Mouse (Mus musculus) adrenal gland (tissue): Measurements from ENCODE around the gene B3galt1.

Source experiments
- intact Hi-C: fragments of 180-260 bp; cut with DNase I; formaldehyde crosslinking; loops from one replicate; pipeline ENCODE4 v1.15.1; 2025
- microRNA-seq, 2 experiments: library from miRNA; unstranded; fragments of <30 nt; microRNA quantifications; one replicate each; pipeline ENCODE4; 2019

The B3galt1 gene

DNA sequence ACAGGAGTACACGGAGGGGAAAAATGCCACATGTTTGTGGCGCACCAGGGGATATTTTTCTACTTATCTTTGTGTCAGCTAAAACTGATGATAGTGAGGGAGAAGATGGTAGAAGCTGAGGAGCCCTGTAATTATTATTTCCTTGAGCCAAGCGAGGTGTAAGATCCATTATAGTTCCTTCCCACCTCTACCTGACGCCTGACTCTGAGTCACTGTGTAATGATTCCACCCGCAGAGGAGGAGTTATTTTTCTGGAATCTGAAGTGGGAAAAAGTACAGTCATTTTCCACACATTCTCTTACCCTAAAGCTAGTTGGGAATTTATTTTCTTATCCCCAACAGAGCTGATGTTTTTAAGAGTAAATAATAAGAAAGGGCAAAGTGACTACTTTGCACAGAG lies 475.1 kb downstream of the B3galt1 start:
- intact Hi-C loops: no loop called here

DNA sequence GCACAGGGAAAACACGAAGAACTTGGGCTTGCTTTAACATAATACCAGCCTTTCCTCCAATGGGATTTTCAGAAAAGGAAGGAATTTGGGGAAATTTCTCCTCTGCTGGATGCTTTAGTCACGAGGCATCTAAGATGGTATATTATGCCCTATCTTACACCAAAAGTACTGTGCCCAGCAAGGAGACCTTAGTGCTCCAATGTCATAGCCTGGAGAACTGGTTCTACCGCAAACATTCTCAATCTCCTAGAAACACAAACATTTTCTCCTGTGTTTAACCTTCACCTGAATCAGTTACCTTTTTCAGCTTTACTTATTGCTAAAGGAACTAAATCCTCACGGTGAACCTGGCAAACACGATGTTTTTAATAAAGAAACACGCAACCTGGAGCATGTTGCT lies 486.8 kb downstream of the B3galt1 start:
- intact Hi-C loops: no loop called here

DNA sequence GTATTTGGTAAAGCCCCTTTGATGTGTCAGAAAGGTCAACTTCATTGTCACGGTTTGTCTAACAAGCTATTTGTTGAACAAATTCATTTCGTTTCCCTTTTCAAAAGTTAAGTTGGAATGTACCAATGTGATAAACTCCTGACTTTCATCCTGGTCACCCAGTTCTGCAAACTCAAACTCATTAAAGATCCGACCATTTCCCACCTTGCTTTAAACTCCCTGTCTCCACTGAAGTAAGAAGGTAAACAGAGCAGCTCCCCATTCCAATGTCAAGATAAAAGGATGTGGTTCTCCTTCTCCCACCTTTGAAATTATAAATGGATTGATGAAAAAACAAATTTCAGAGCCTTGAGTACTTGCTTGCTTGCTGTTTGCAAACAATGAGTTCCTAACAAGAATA lies 487.6 kb downstream of the B3galt1 start:
- intact Hi-C loops: no loop called here

DNA sequence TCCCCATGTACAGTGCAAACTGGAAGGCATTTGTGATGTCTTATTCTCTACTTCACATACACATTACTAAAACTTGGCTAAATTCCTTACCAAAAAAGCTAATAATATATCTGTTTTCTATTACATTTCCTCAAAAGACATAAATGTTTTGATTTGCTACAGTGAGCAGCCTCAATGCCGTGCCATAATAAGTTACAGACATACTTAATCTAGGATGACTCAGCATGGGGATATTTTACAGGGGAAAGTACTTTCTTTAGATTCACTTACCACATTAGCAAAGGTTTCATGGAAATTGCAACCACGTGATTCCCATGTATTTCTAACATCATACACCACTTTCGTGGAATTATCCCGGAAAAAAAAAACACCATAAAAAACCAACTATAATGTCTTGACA lies 495.7 kb downstream of the B3galt1 start:
- intact Hi-C loops: no loop called here

DNA sequence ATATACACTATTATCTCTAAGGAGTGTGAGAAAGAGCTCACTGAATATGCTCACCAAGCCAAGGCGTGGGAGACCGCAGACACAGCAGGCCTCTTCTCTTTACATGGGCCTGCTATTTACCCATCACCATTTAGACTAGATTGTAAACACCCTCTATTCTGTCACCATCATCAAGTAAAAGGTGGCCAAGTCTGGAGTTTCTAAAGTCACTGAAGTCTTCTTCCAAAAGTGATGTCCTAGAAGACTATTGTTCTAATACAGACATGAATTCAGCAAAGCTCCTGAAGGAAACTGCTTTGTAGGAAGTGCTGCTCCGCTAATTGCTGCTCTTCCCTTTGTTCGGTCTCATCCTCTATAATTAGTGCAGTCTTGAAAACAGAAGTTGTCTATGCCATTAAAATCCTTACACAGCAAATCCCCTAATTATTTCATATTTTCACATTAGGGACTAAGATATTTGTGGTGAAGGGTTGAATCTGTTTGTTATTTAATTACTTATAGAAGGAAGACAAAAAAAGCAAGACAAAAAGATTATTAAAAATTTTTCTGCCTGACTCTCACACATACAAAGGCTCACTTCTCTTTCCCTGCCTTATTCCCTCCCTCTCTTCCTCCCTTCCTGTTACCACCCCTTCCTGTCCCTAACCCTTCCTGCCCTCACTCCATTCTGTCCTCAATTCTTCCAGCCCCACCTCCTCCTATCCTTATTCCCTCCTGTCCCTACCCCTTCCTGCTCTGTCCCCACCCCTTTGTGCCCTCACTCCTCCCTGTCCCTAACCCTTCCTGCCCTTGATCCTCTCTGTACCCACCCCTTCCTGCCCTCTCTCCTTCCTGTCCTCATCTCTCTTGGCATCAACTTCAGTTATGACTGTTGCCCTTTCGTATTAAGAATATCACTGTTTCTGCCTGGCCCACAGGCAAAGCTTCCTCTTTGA lies 514.0 kb downstream of the B3galt1 start:
- intact Hi-C loops: no loop called here

DNA sequence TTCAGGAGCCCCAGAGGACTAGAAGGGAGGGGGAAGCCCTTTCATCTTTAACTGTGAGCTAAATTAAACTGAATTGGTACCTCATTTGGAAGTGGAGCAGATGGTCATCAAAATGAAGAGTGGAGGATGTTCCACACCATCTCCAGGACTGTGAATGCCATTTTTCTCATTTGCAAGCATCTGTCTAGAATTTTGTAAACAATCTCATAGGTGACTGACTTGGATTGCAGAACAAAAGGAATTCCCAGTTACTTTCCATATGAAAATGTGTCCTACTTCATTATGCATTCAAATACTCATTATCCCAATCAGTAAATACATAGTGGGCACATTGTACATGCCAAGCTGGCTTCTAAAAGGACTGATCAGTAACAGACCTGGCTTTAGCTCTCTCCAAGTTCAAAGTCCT lies 515.2 kb downstream of the B3galt1 start:
- intact Hi-C loops: no loop called here

DNA sequence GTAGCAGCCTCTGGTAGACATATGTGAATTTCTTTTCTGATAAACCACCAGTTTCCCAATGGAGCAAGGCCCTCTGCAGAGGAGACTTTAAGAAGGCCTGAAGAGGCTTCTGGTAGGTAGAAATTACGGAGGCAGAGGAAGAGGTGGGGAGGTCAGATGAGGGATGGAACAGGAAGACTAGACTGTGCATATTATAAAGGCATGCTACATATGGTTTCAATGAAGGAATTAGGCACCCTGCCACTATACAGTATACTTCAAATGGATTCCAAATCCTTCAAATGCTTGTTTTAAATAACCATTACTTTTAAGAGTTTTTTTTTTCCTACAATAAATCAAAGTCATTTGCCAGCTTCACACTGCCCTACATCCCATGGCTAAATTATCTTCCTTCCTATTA lies 518.8 kb downstream of the B3galt1 start:
- intact Hi-C loops: no loop called here

DNA sequence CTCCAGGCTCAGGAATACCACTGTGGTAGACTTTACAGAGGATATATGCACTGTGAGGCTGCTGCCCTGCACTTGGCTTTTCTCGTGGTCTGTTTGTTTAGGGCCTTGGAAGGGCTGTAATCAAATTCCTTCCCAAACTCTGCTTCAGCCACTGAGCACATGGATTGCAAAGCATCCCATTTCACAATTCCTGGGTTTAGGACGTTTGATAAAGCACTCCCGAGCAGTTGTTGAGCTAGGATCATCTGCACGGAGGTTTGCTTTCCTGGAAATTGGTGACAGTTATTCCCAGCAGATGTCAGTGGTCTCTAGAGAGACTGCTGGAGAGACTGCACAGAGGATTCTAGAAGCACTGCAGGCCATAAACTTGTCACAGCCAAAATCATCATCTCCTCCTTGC lies 520.4 kb downstream of the B3galt1 start:
- intact Hi-C loops: no loop called here

DNA sequence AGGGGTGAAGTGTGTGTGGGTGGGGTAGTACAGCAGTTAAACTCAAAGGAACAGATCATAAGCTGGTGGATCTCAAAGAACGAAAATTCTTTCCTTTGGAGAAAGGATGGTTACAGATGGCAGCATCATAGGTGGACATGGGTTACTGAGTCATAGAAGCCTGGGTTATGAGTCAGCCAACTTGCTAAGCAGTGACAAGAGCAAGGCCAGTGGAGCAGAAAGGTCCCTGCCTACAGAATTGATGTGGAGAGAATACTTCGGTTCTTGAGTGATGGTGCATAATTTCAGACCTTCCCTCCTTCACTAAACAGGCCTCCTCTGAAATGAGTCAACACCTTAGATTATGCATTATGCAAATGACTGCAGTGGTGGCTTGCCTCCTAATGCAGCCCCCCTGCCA lies 525.9 kb downstream of the B3galt1 start:
- intact Hi-C loops: no loop called here

DNA sequence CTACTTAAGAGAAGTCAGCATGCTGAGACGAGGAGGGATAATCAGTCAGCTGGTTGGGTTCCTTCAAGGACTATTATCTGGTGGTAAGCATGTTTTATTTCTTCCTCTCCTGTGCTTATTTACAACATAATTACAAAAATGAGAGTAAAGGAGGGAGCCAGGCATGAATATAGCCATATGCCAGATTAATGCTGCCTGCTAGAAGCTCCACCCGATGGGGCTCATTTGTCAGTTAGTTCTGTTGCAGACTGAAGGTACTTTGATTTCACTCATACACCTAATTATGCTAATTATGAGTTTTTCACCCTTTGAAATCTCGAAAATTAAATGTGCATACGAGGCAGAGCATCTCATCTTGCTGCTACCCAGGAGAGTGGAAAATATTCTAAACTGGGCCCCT lies 539.0 kb downstream of the B3galt1 start:
- intact Hi-C loops: no loop called here

DNA sequence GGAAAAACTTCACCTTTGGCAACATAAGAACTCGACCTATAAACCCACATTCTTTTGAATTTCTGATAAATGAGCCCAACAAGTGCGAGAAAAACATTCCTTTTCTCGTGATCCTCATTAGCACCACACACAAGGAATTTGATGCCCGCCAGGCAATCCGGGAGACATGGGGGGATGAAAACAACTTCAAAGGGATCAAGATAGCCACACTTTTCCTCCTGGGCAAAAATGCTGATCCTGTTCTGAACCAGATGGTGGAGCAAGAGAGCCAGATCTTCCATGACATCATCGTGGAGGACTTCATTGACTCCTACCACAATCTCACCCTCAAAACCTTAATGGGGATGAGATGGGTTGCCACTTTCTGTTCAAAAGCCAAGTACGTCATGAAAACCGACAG lies 552.4 kb downstream of the B3galt1 start:
- intact Hi-C loops: loop anchor here (5.0 kb wide), 1 partner anchor 234 kb away; no protein-coding TSS in a partner anchor

DNA sequence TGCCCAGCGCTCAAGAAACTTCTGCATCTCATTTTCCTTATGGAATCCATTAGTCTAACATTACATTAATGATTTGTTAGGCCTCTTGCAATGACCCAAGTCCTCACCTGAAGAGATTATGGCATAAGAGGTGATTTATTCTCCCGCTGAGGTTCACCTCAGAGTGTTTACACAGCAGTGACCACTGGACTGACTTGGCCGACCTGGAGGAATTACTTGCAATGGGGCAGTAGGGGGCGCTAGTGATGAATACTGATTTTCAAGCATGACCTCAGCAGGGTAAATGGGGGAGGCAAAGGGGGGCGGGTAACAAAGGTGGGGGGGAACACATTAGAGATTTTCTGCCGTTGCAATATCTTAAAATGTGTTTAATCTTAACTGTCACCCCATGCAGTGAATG lies 559.1 kb downstream of the B3galt1 start:
- intact Hi-C loops: no loop called here

DNA sequence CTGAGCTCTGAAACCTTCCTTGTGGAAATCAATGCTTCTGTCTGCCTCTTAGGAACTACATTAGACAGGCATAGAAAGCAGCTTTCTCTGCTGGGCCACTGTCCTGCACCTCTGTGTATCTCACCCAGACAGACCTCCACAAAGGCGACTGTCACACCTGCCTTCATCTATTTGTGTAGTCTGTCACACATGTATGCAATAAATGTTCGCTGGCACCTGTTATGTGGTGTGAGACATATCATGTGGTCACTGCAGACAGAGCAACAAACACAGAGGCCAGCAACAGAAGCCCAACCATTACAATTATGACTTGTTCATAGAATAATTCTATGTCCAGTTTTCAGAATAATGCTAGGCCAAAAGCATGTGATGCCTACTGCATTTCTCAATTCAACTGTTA lies 575.4 kb downstream of the B3galt1 start:
- intact Hi-C loops: no loop called here

DNA sequence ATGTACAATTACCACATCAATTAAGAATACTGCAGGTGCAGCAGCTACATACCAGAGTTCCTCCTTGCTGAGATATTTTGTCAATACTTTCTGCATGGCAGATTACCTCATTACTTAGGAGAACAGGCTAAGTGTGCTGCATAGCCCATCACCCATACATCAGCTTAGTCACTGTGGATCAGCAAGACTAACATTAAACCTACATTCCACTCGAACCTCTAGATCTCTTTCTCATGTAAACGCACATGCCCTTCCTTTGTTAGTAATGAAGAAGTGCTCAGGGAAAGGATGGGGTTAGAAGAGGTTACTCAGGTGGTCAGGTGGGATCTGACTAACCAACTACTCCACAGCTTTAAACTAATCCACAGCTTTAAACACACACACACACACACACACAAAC lies 577.6 kb downstream of the B3galt1 start:
- intact Hi-C loops: no loop called here

DNA sequence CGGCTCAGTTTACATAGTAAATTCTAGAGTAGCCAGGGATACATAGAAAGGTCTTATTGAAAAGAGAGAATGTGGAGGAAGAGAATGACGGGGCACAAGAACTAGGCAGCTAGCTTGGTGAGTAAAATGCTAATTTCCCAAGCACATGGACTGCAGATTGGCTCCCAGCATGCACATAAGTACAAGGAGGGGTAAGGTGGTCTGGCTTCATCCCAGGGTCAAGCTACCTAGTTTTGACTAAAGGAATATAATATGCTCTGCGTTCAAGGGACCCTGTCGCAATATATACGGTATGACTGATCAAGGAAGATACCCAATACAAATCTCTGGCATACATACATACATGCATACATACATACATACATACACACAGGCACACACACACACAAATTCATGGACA lies 594.1 kb downstream of the B3galt1 start:
- intact Hi-C loops: no loop called here

DNA sequence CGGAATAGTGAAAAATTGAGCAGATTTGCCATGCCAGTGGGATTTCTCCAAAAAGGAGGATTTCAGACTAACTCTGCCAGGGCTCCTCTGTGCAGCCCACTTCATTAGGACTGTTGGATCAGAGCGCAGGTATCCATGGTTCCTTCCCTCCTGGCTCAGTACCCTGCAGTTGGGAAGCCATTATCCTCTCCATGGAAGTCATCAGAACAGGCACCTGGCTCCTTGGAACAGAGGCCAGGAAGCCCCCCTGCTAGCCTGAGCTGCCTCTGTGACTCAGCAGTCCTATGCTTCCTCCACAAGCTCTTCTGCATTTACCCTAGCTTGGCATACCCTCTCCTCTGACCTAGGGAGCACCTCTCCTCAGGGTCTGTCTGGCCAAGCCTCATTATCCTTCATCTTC lies 594.9 kb downstream of the B3galt1 start:
- intact Hi-C loops: no loop called here

DNA sequence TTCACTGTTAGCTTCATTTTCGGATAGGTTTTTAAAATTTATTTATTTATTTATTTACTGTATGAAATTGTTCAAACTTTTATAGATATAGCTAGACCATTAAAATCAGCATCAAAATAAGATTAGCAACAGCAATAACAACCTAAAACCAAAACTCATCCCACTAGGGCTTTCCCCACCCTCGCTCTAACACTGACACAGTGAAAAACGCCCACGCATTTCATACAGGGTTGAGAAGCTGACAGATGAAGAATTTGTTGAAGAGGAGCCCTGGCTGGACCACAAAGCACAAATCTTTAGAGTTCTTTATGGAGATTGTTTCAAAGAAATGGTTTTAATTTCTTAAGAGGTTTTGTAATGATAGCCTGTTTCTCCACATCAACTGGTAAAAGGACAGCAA lies 596.3 kb downstream of the B3galt1 start:
- intact Hi-C loops: no loop called here

DNA sequence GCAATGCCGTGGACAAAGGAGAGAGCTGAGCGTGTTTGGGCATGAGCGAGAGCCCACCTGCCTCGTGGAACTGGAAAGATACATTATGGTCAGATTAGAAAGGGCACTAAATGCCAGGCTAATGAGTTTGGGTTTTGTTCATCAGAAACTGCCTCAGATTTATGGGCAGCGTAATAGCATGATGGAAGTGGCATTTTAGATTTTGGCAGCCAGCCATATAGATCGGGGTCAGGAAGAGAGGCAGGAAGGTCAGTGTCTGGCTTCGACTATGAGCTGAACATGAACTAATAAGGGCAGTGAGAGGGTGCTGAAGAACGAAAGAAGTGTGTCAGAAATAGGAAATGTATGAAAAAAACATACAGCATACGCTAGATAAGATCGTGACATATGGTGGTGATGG lies 605.6 kb downstream of the B3galt1 start:
- intact Hi-C loops: no loop called here

Small RNAs within 50 kb of the gene (microRNA-seq; reads per million reads assigned to microRNA genes)
- gene Mir6335 (0 reads per million in 2 experiments), gene Mir7224 (0.57 to 1.1 reads per million in 2 experiments)
